Mouse (Mus musculus) ES-E14 (cell line): ENCODE measurements at regions not wholly inside any gene's neighbourhood (a gene's known extent, or its start where the extent isn't known, plus 50 kb on each side); places are given as distances from the start of the nearest gene placed in this dataset.

ENCODE experiments used
- HCFC1 ChIP-seq: IDR thresholded peaks from 2 replicates; pipeline ENCODE4 v1.6.1; 2012; ENCODE audit warnings: low read length, inconsistent platforms, borderline replicate concordance; ENCODE audit not compliant: insufficient read depth
- MAFK ChIP-seq: IDR thresholded peaks from 2 replicates; pipeline ENCODE4 v1.6.1; 2014; ENCODE audit warnings: mild to moderate bottlenecking, low read depth, low read length, inconsistent platforms; ENCODE audit not compliant: insufficient read depth

- TF ChIP-seq MAFK: no peak
- TF ChIP-seq HCFC1: no peak
Measured at GRCm38 (mm10) chr10:104651020-104651419, 457.2 kb downstream of the Gm4340 start.
